8 mouse cellular contexts compared by ENCODE assay signal in the genomic region with DNA sequence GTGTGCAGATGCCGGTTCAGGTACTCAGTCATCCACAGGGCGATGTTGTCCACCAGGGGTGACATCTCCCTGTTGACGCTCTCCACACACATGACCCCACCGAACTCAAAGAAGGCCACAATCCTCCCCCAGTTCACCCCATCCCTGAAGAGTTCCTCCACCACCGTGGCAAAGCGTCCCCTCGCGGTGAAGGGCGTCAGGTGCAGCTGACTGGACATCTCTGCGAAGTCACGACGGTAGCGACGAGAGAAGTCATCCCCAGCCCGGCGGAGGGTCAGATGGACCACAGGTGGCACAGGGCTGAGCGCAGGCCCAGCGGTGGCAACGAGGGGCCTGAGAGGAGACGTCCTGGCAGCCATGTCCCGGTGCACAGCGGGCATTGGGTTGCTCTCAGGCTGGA. TPM values are rescaled to one million over a fixed set of nuclear protein-coding genes. Genes with fewer than 3 reads are reported as not detected.
A peak's percentile ranks its signal among the peaks of the same experiment; 100 is the strongest.
DNase-seq lines count a peak whose midpoint lies in the region; ATAC-seq lines count a peak whose summit lies in the region.

No protein-coding gene starts in this region.

- H3K4me3 ChIP-seq in hindbrain, embryonic 12.5 days, result peak overlapping the region; percentile 72

- H3K27ac ChIP-seq in hindbrain, embryonic 12.5 days, result no peak overlapping the region

- ATAC-seq in hindbrain, embryonic 12.5 days (ENCODE audit: low FRiP score), result no peak
- ATAC-seq in megakaryocyte, adult 5-6 weeks (ENCODE audit: poor library complexity, severe bottlenecking), result peak; percentile 54

- H3K4me2 ChIP-seq in hindbrain, embryonic 12.5 days (replicated peaks), result peak overlapping the region; percentile 88

- H3K9me3 ChIP-seq in hindbrain, embryonic 12.5 days (replicated peaks), result no peaks in the 10 kb centered on the region

- DNase-seq in Muller cell, postnatal 12 days (ENCODE audit: inconsistent ontology term), result peak; percentile 48
- peak; percentile 70 for DNase-seq in cerebellum, adult 9-10 months
- peak; percentile 51 to 53 for DNase-seq in frontal cortex, postnatal 36 days (ENCODE audit: low spot score in 2 of 2)
- DNase-seq in left cerebral cortex, postnatal 25 days (ENCODE audit: low spot score in 2 of 2), result peak; percentile 21 to 35
- DNase-seq in retina, embryonic 14.5 days (ENCODE audit: low spot score), result peak; percentile 72
- DNase-seq in thymus, postnatal 36 days, result peak; percentile 70 to 71

- H3K27me3 ChIP-seq in hindbrain, embryonic 12.5 days, result peaks cover 5% of the 10 kb centered on the region

- intact Hi-C loops in left cerebral cortex, postnatal 25 days (cut with DNase I), result loop anchor here (1.0 to 10.0 kb wide), 6 partner anchors 170 to 720 kb away; a partner anchor contains a TSS

- no peaks in the 10 kb centered on the region for H3K36me3 ChIP-seq in hindbrain, embryonic 12.5 days

- 9% methylated on average over 22 of the region's 22 CpGs for WGBS in hindbrain, embryonic 12.5 days

- H3K9ac ChIP-seq in hindbrain, embryonic 12.5 days, result peak overlapping the region; percentile 89

- peaks cover 16% of the 10 kb centered on the region for H3K4me1 ChIP-seq in hindbrain, embryonic 12.5 days

RNA-seq across cellular contexts. Expression of a gene that starts 1.7 kb away (rescaled TPM):
- polyA plus RNA-seq in hindbrain, embryonic 12.5 days (2016; fragmentation: Nextera tagmentation; extraction: Ambion mirVana), result 12.7 and 15.5 TPM in 2 replicates
- 10 to 100 TPM; 15.5 to 16.1 TPM for total RNA-seq in left cerebral cortex, postnatal 25 days (2021)
- 7.1 and 8.0 TPM in 2 replicates for total RNA-seq in megakaryocyte, adult 5-6 weeks (2015)
- total RNA-seq in megakaryocyte, adult 5-6 weeks (2017), result 7.8 and 11.9 TPM in 2 replicates

RNA-seq across cellular contexts. Expression of a gene that starts 47.2 kb away (rescaled TPM):
- 10.6 and 11.8 TPM in 2 replicates for polyA plus RNA-seq in hindbrain, embryonic 12.5 days (2016; fragmentation: Nextera tagmentation; extraction: Ambion mirVana)
- 10 to 100 TPM; 24.4 to 25.9 TPM for total RNA-seq in left cerebral cortex, postnatal 25 days (2021)
- 6.5 and 7.1 TPM in 2 replicates for total RNA-seq in megakaryocyte, adult 5-6 weeks (2015)
- total RNA-seq in megakaryocyte, adult 5-6 weeks (2017), result 13.7 and 17.8 TPM in 2 replicates
